Mouse (Mus musculus): ENCODE measurements around the gene Nabp1. TPM values are rescaled to one million over a fixed set of nuclear protein-coding genes. Genes with fewer than 3 reads are reported as not detected.

Nabp1 gene
- total RNA-seq (2018; cell fraction: chromatin; rRNA removed) = 100 to 1,000 TPM in 22 of 26 experiments, 10 to 100 TPM in 4; 26.1 to 711 (median 181) TPM
- 100 to 1,000 TPM in 5 of 26 experiments, 10 to 100 TPM in 21; 40.7 to 124 (median 68.7) TPM for total RNA-seq (2018; cell fraction: cytosol; rRNA removed)
- total RNA-seq (2018; cell fraction: nucleus; rRNA removed) = 100 to 1,000 TPM in 22 of 26 experiments, 10 to 100 TPM in 4; 52.5 to 494 (median 153) TPM
- 37.1 to 124 TPM (median 89.0 TPM) in 3 replicates for polyA plus RNA-seq (2018)

- peak within 1 kb of the TSS; percentile 93 for H3K4me3 ChIP-seq (ENCODE audit: inconsistent target)
- H3K27ac ChIP-seq = peak within 1 kb of the TSS; percentile 91
- peaks cover 29% of the 10 kb centered on the region for H3K79me2 ChIP-seq (ENCODE audit: inconsistent target)
- under 1% methylated on average over 40 of the region's 51 CpGs for WGBS (ENCODE audit: missing documents)
- H3K36me3 ChIP-seq (ENCODE audit: inconsistent target) = peaks cover under 1% of the 10 kb centered on the region; the same call in 1 of the 2 replicates
These were observed at the start of gene Nabp1 for GRCm38 (mm10) chr1:51478262-51479026. Nabp1 (minus strand) TSS chr1:51478425.

GRCm38 (mm10) chr1:51525563-51526265 lies 47.5 kb upstream of the Nabp1 start:
- no peaks in the 10 kb centered on the region for H3K79me2 ChIP-seq (ENCODE audit: inconsistent target)
- no peaks in the 10 kb centered on the region for H3K36me3 ChIP-seq (ENCODE audit: inconsistent target)
- H3K27ac ChIP-seq = peak overlapping the region; percentile 84
- 16% methylated on average over 1 of the region's 1 CpGs for WGBS (ENCODE audit: missing documents)
- no peak overlapping the region for H3K4me3 ChIP-seq (ENCODE audit: inconsistent target)

GRCm38 (mm10) chr1:51521651-51522050 lies 43.4 kb upstream of the Nabp1 start:
- Histone ChIP-seq H3K27ac (no peak overlapping the region), H3K79me2 (ENCODE audit: inconsistent target) (no peaks in the 10 kb centered on the region), H3K36me3 (ENCODE audit: inconsistent target) (no peaks in the 10 kb centered on the region), H3K4me3 (ENCODE audit: inconsistent target) (no peak overlapping the region)
- 89% methylated on average over 8 of the region's 8 CpGs for WGBS (ENCODE audit: missing documents)

GRCm38 (mm10) chr1:51520246-51520780 lies 42.1 kb upstream of the Nabp1 start:
- 36% methylated on average over 5 of the region's 5 CpGs for WGBS (ENCODE audit: missing documents)
- Histone ChIP-seq H3K27ac (peak overlapping the region; percentile 65), H3K36me3 (ENCODE audit: inconsistent target) (no peaks in the 10 kb centered on the region), H3K79me2 (ENCODE audit: inconsistent target) (no peaks in the 10 kb centered on the region), H3K4me3 (ENCODE audit: inconsistent target) (no peak overlapping the region)

- H3K36me3 ChIP-seq (ENCODE audit: inconsistent target) = no peaks in the 10 kb centered on the region
- H3K79me2 ChIP-seq (ENCODE audit: inconsistent target) = no peaks in the 10 kb centered on the region
- no peak overlapping the region for H3K27ac ChIP-seq
- H3K4me3 ChIP-seq (ENCODE audit: inconsistent target) = no peak overlapping the region
- 43% methylated on average over 3 of the region's 3 CpGs for WGBS (ENCODE audit: missing documents)
These were observed 40.9 kb upstream of the Nabp1 start for GRCm38 (mm10) chr1:51519112-51519511.

- 91% methylated on average over 2 of the region's 2 CpGs for WGBS (ENCODE audit: missing documents)
- H3K79me2 ChIP-seq (ENCODE audit: inconsistent target) = no peaks in the 10 kb centered on the region
- H3K27ac ChIP-seq = no peak overlapping the region
- H3K4me3 ChIP-seq (ENCODE audit: inconsistent target) = no peak overlapping the region
- H3K36me3 ChIP-seq (ENCODE audit: inconsistent target) = no peaks in the 10 kb centered on the region
These were observed 37.4 kb upstream of the Nabp1 start for GRCm38 (mm10) chr1:51515625-51516024.

GRCm38 (mm10) chr1:51515041-51515440 lies 36.8 kb upstream of the Nabp1 start:
- H3K36me3 ChIP-seq (ENCODE audit: inconsistent target) = no peaks in the 10 kb centered on the region
- WGBS (ENCODE audit: missing documents) = 69% methylated on average over 3 of the region's 3 CpGs
- H3K4me3 ChIP-seq (ENCODE audit: inconsistent target) = no peak overlapping the region
- no peaks in the 10 kb centered on the region for H3K79me2 ChIP-seq (ENCODE audit: inconsistent target)
- peak overlapping the region; percentile 46; the same call in 1 of the 2 replicates for H3K27ac ChIP-seq

GRCm38 (mm10) chr1:51514379-51514778 lies 36.2 kb upstream of the Nabp1 start:
- Histone ChIP-seq H3K27ac (peak overlapping the region; percentile 46), H3K36me3 (ENCODE audit: inconsistent target) (no peaks in the 10 kb centered on the region), H3K79me2 (ENCODE audit: inconsistent target) (no peaks in the 10 kb centered on the region), H3K4me3 (ENCODE audit: inconsistent target) (no peak overlapping the region)
- WGBS (ENCODE audit: missing documents) = 82% methylated on average over 2 of the region's 2 CpGs

GRCm38 (mm10) chr1:51513059-51513713 lies 35.0 kb upstream of the Nabp1 start:
- H3K79me2 ChIP-seq (ENCODE audit: inconsistent target) = no peaks in the 10 kb centered on the region
- H3K4me3 ChIP-seq (ENCODE audit: inconsistent target) = no peak overlapping the region
- H3K27ac ChIP-seq = peak overlapping the region; percentile 46; the same call in 1 of the 2 replicates
- 74% methylated on average over 7 of the region's 7 CpGs for WGBS (ENCODE audit: missing documents)
- H3K36me3 ChIP-seq (ENCODE audit: inconsistent target) = no peaks in the 10 kb centered on the region

- no peak overlapping the region for H3K27ac ChIP-seq
- WGBS (ENCODE audit: missing documents) = 100% methylated on average over 2 of the region's 2 CpGs
- no peak overlapping the region for H3K4me3 ChIP-seq (ENCODE audit: inconsistent target)
These were observed 34.1 kb upstream of the Nabp1 start for GRCm38 (mm10) chr1:51512326-51512725.

GRCm38 (mm10) chr1:51509776-51510175 lies 31.6 kb upstream of the Nabp1 start:
- H3K4me3 ChIP-seq (ENCODE audit: inconsistent target) = no peak overlapping the region
- H3K79me2 ChIP-seq (ENCODE audit: inconsistent target) = no peaks in the 10 kb centered on the region
- 99% methylated on average over 8 of the region's 8 CpGs for WGBS (ENCODE audit: missing documents)
- H3K27ac ChIP-seq = no peak overlapping the region
- no peaks in the 10 kb centered on the region for H3K36me3 ChIP-seq (ENCODE audit: inconsistent target)

More at GRCm38 (mm10) chr1:51512326-51512725, 34.1 kb upstream of the Nabp1 start:
- no peaks in the 10 kb centered on the region for H3K79me2 ChIP-seq (ENCODE audit: inconsistent target)
- H3K36me3 ChIP-seq (ENCODE audit: inconsistent target) = no peaks in the 10 kb centered on the region

- Histone ChIP-seq H3K27ac (no peak overlapping the region), H3K36me3 (ENCODE audit: inconsistent target) (no peaks in the 10 kb centered on the region), H3K4me3 (ENCODE audit: inconsistent target) (no peak overlapping the region), H3K79me2 (ENCODE audit: inconsistent target) (no peaks in the 10 kb centered on the region)
- 15% methylated on average over 7 of the region's 7 CpGs for WGBS (ENCODE audit: missing documents)
These were observed 30.9 kb upstream of the Nabp1 start for GRCm38 (mm10) chr1:51509083-51509482.

- Histone ChIP-seq H3K36me3 (ENCODE audit: inconsistent target) (no peaks in the 10 kb centered on the region), H3K27ac (no peak overlapping the region), H3K4me3 (ENCODE audit: inconsistent target) (no peak overlapping the region), H3K79me2 (ENCODE audit: inconsistent target) (no peaks in the 10 kb centered on the region)
- 67% methylated on average over 3 of the region's 3 CpGs for WGBS (ENCODE audit: missing documents)
These were observed 30.3 kb upstream of the Nabp1 start for GRCm38 (mm10) chr1:51508543-51508942.

- Histone ChIP-seq H3K79me2 (ENCODE audit: inconsistent target) (no peaks in the 10 kb centered on the region), H3K4me3 (ENCODE audit: inconsistent target) (no peak overlapping the region), H3K27ac (no peak overlapping the region), H3K36me3 (ENCODE audit: inconsistent target) (no peaks in the 10 kb centered on the region)
- WGBS (ENCODE audit: missing documents) = 97% methylated on average over 5 of the region's 5 CpGs
These were observed 29.2 kb upstream of the Nabp1 start for GRCm38 (mm10) chr1:51507436-51507835.
